15 mouse cellular contexts compared by ENCODE assay signal in genomic region chr5:64263898-64264478, GRCm38 (mm10).
DNase-seq lines count a peak whose midpoint lies in the region; ATAC-seq and TF ChIP-seq lines count a peak whose summit lies in the region.
"Had no signal": no experiment of that assay in that cellular context is flagged by ENCODE, and none has a peak within 500 bp of the region (broad histone marks: within the 10 kb centered on the region; RNA-seq: fewer than 3 reads in every experiment).

No protein-coding gene starts in this region.

- H3K4me1 ChIP-seq in forebrain, embryonic 11.5 days (replicated peaks; ENCODE audit: control insufficient read depth, insufficient read depth, low read length): no peaks in the 10 kb centered on the region
- no peaks in the 10 kb centered on the region for H3K4me1 ChIP-seq in forebrain, embryonic 12.5 days
- peaks cover 5% of the 10 kb centered on the region for H3K4me1 ChIP-seq in midbrain, embryonic 16.5 days (ENCODE audit: control insufficient read depth, insufficient read depth, low read length)
- no peaks in the 10 kb centered on the region for H3K4me1 ChIP-seq in midbrain, postnatal 0 days (ENCODE audit: insufficient read depth, low read length)
- H3K4me1 ChIP-seq: limb, embryonic 15.5 days; midbrain, embryonic 12.5 days had no signal

- H3K4me3 ChIP-seq in forebrain, embryonic 11.5 days (ENCODE audit: low read depth, low read length): no peak overlapping the region
- H3K4me3 ChIP-seq in forebrain, embryonic 12.5 days (replicated peaks): no peak overlapping the region
- no peak overlapping the region for H3K4me3 ChIP-seq in midbrain, embryonic 16.5 days (ENCODE audit: low read depth, low read length)
- H3K4me3 ChIP-seq in midbrain, postnatal 0 days (ENCODE audit: low read depth, low read length): no peak overlapping the region
- H3K4me3 ChIP-seq: heart, embryonic 13.5 days; limb, embryonic 15.5 days; midbrain, embryonic 12.5 days had no signal

- H3K36me3 ChIP-seq in forebrain, embryonic 11.5 days (ENCODE audit: control insufficient read depth, insufficient read depth, low read length): no peaks in the 10 kb centered on the region
- H3K36me3 ChIP-seq in forebrain, embryonic 12.5 days (replicated peaks): peaks cover 6% of the 10 kb centered on the region
- H3K36me3 ChIP-seq in midbrain, embryonic 16.5 days (ENCODE audit: control insufficient read depth, insufficient read depth, low read length): no peaks in the 10 kb centered on the region
- H3K36me3 ChIP-seq in midbrain, postnatal 0 days (ENCODE audit: insufficient read depth, low read length): no peaks in the 10 kb centered on the region
- H3K36me3 ChIP-seq: midbrain, embryonic 12.5 days had no signal

- no peak for ATAC-seq in forebrain, embryonic 11.5 days (replicated peaks; ENCODE audit: low FRiP score)
- ATAC-seq in forebrain, embryonic 12.5 days (ENCODE audit: low FRiP score): no peak
- 0 out of 2 replicates have a peak, but pooled peaks have one; percentile 17 for ATAC-seq in midbrain, embryonic 16.5 days
- no peak for ATAC-seq in midbrain, postnatal 0 days (ENCODE audit: low FRiP score)

- WGBS in forebrain, embryonic 11.5 days: 88% methylated on average over 13 of the region's 13 CpGs
- 81% methylated on average over 13 of the region's 13 CpGs for WGBS in forebrain, embryonic 12.5 days
- 80% methylated on average over 13 of the region's 13 CpGs for WGBS in midbrain, embryonic 16.5 days
- WGBS in midbrain, postnatal 0 days: 81% methylated on average over 13 of the region's 13 CpGs

- DNase-seq in forebrain, embryonic 11.5 days (ENCODE audit: low spot score): peak; percentile 45
- DNase-seq in midbrain, postnatal 0 days (ENCODE audit: low spot score): no peak
- peak; percentile 54 for DNase-seq in kidney, postnatal 10 days
- no peak for DNase-seq in gastrocnemius, adult 18-20 months (ENCODE audit: low spot score)
- no peak for DNase-seq in ovary, postnatal 10 days (ENCODE audit: low spot score)
- DNase-seq in cerebellum, adult 9-10 months: no peak
- DNase-seq: heart, postnatal 36 days; lung, adult 18-20 months; right cerebral cortex, postnatal 25 days; thymus, postnatal 25 days had no signal

- H3K9ac ChIP-seq in forebrain, embryonic 11.5 days (ENCODE audit: low read length): no peak overlapping the region
- H3K9ac ChIP-seq in forebrain, embryonic 12.5 days: no peak overlapping the region
- H3K9ac ChIP-seq in midbrain, embryonic 16.5 days (ENCODE audit: low read depth, low read length): no peak overlapping the region
- H3K9ac ChIP-seq in midbrain, postnatal 0 days (replicated peaks; ENCODE audit: low read length, poor library complexity, severe bottlenecking): no peak overlapping the region
- H3K9ac ChIP-seq: heart, embryonic 13.5 days; limb, embryonic 15.5 days; midbrain, embryonic 12.5 days had no signal

- no peak overlapping the region for H3K27ac ChIP-seq in forebrain, embryonic 11.5 days (ENCODE audit: low read depth, low read length)
- H3K27ac ChIP-seq in forebrain, embryonic 12.5 days: no peak overlapping the region
- no peak overlapping the region for H3K27ac ChIP-seq in midbrain, embryonic 16.5 days (ENCODE audit: low read length)
- no peak overlapping the region for H3K27ac ChIP-seq in midbrain, postnatal 0 days (ENCODE audit: low read depth, low read length)
- H3K27ac ChIP-seq: heart, embryonic 13.5 days; limb, embryonic 15.5 days; midbrain, embryonic 12.5 days had no signal

- TF ChIP-seq CTCF in midbrain, postnatal 0 days (IDR thresholded peaks at IDR 0.05): no peak

- H3K27me3 ChIP-seq in forebrain, embryonic 11.5 days (ENCODE audit: control insufficient read depth, insufficient read depth, low read length): no peaks in the 10 kb centered on the region
- no peaks in the 10 kb centered on the region for H3K27me3 ChIP-seq in forebrain, embryonic 12.5 days
- H3K27me3 ChIP-seq in midbrain, embryonic 16.5 days (ENCODE audit: control insufficient read depth, insufficient read depth, low read depth, low read length): no peaks in the 10 kb centered on the region
- no peaks in the 10 kb centered on the region for H3K27me3 ChIP-seq in midbrain, postnatal 0 days (ENCODE audit: insufficient read depth, low read length)
- H3K27me3 ChIP-seq: heart, embryonic 13.5 days; limb, embryonic 15.5 days; midbrain, embryonic 12.5 days had no signal

- no peak overlapping the region for H3K4me2 ChIP-seq in forebrain, embryonic 11.5 days (ENCODE audit: low read depth, low read length, severe bottlenecking)
- H3K4me2 ChIP-seq in forebrain, embryonic 12.5 days: no peak overlapping the region
- no peak overlapping the region for H3K4me2 ChIP-seq in midbrain, embryonic 16.5 days (ENCODE audit: low read length)
- no peak overlapping the region for H3K4me2 ChIP-seq in midbrain, postnatal 0 days (ENCODE audit: low read depth, low read length, poor library complexity, severe bottlenecking)
- H3K4me2 ChIP-seq: heart, embryonic 13.5 days; limb, embryonic 15.5 days; midbrain, embryonic 12.5 days had no signal

- H3K9me3 ChIP-seq in forebrain, embryonic 11.5 days (ENCODE audit: control insufficient read depth, low read length): no peaks in the 10 kb centered on the region
- H3K9me3 ChIP-seq in forebrain, embryonic 12.5 days: no peaks in the 10 kb centered on the region
- H3K9me3 ChIP-seq in midbrain, embryonic 16.5 days (replicated peaks; ENCODE audit: control insufficient read depth, low read length, poor library complexity, severe bottlenecking): no peaks in the 10 kb centered on the region
- no peaks in the 10 kb centered on the region for H3K9me3 ChIP-seq in midbrain, postnatal 0 days (ENCODE audit: low read length)
- H3K9me3 ChIP-seq: heart, embryonic 13.5 days; limb, embryonic 15.5 days; midbrain, embryonic 12.5 days had no signal

Comparison
In these comparisons a context has a peak if more than half of its experiments do, and no peak if none do; other contexts are left out.
1. DNase-seq: peak in forebrain, embryonic 11.5 days (single experiment) and kidney, postnatal 10 days (single experiment); none in midbrain, postnatal 0 days (single experiment), gastrocnemius, adult 18-20 months (single experiment), ovary, postnatal 10 days (single experiment) and cerebellum, adult 9-10 months (single experiment).